Mouse (Mus musculus) olfactory bulb, adult 2 months (tissue): ENCODE results near the gene Cftr. TPM values are rescaled to one million over a fixed set of nuclear protein-coding genes. Genes with fewer than 3 reads are reported as not detected.

Source experiments
- H3K27ac ChIP-seq: fragments of 200-500 bp; 2 replicates; pipeline ENCODE4 v1.5.1; 2012; ENCODE audit warnings: low read depth, low read length; ENCODE audit not compliant: insufficient read depth
- H3K4me1 ChIP-seq: fragments of 200-500 bp; 2 replicates; pipeline ENCODE4 v1.6.1; 2012; ENCODE audit warnings: low read length; ENCODE audit not compliant: control insufficient read depth, insufficient read depth
- H3K4me3 ChIP-seq: fragments of 200-500 bp; 2 replicates; pipeline ENCODE4 v1.5.1; 2012; ENCODE audit warnings: mild to moderate bottlenecking, low read depth, low read length, moderate library complexity; ENCODE audit not compliant: insufficient read depth
- CTCF ChIP-seq: fragments of 200-500 bp; IDR thresholded peaks from 2 replicates; pipeline ENCODE4 v1.5.1; 2012; ENCODE audit warnings: low read depth, mild to moderate bottlenecking, low read length, moderate library complexity; ENCODE audit not compliant: insufficient read depth
- POLR2A ChIP-seq: fragments of 200-500 bp; IDR thresholded peaks from 2 replicates; pipeline ENCODE4 v1.6.1; 2012; ENCODE audit warnings: mild to moderate bottlenecking, low read depth, low read length, moderate library complexity; ENCODE audit not compliant: insufficient read depth
- WGBS: fragments of 180-500 bp; shearing (Covaris S2); methylation state at CpG from one replicate; pipeline ENCODE4 v1.1.7; 2018; 5-methylcytosine and 5-hydroxymethylcytosine counted together
- polyA plus RNA-seq: library from polyadenylated mRNA; stranded (reverse); fragments of >200 nt; gene quantifications from 2 replicates; pipeline ENCODE4 v1.2.4, GENCODE M21; 2012; ENCODE audit warnings: low replicate concordance; ENCODE audit not compliant: missing spikeins, insufficient read depth, insufficient read length

Cftr gene
- polyA plus RNA-seq, 1 experiment = not detected

DNA sequence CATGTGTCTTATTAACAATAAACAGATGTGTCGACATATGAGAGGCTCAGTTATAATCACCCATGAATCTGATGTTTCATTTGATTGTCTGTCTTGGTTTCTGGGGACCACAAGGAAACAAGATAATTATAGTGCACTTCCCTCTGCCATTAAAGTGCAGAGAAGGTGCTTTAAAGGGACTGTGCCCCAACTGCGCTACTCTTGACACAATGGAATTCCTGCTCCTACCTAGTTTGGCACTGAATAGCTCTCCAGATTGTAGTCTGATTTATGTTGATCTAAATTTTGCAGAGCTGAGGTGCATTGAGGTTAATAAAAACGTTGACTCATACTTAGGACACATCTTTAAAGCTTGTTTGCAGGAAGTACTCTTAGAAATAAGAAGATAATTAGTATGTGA lies 132.7 kb downstream of the Cftr start:
- no peaks in the 10 kb centered on the region for H3K4me1 ChIP-seq
- TF ChIP-seq CTCF (no peak), POLR2A (no peak)
- no peak overlapping the region for H3K27ac ChIP-seq
- no peak overlapping the region for H3K4me3 ChIP-seq
- 49% methylated on average over 3 of the region's 3 CpGs for WGBS

DNA sequence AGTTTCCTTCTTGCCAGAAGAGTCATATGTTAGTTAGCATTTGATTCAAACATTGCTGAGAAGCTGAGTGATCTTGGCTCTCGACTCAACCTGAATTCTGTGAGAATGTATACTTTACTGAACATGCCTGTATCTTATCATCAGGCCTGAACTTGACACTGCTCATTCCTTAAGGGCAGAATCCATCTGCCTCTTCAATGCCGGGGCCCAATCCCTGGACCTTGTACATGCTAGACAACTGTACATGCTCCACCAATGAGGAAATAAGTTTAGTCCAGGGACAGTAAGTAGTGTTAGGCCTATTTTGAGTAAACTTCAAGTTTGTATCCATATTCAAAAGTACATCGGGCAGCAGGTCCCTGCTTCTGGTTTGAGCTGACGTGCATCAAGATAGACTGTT lies 134.6 kb downstream of the Cftr start:
- WGBS = 95% methylated on average over 4 of the region's 4 CpGs
- Histone ChIP-seq H3K4me1 (no peaks in the 10 kb centered on the region), H3K27ac (no peak overlapping the region), H3K4me3 (no peak overlapping the region)
- TF ChIP-seq POLR2A = no peak
- no peak for TF ChIP-seq CTCF

- no peaks in the 10 kb centered on the region for H3K4me1 ChIP-seq
- TF ChIP-seq POLR2A = no peak
- no peak for TF ChIP-seq CTCF
- H3K4me3 ChIP-seq = no peak overlapping the region
- no peak overlapping the region for H3K27ac ChIP-seq
- 40% methylated on average over 2 of the region's 2 CpGs for WGBS
Observed at GRCm38 (mm10) chr6:18310983-18311382, 140.5 kb downstream of the Cftr start.

DNA sequence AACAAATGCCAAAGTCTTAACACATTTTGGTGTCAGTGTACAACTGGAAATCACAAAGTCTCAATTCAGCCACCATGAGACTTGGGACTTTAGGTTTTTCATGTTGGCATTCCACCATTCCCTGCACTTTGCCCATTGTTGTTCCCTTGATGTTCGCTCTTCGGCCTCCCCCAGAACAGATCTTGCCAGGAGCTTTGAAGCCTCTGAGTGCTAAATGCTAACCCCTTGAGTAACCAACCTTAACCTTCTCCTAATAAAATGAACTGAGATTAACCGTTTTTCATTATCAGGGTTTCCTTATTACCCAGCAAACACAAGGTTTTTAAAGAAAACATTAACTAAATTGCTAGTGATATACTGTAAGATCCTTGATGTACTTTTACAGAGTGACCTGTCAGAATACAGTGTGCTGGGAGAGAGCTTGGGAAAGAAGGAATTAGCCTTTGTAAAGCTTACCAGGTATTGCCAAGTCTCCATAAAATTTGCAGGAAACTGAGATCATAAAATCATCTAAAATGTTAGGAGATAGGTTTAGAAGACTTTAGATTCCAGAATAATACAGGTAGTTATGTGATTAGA lies 144.0 kb downstream of the Cftr start:
- 95% methylated on average over 3 of the region's 3 CpGs for whole genome bisulfite sequencing
- no peak for TF ChIP-seq CTCF
- no peak for TF ChIP-seq POLR2A
- no peaks in the 10 kb centered on the region for H3K4me1 ChIP-seq
- no peak overlapping the region for H3K4me3 ChIP-seq
- no peak overlapping the region for H3K27ac ChIP-seq

- H3K4me3 ChIP-seq = no peak overlapping the region
- 73% methylated on average over 1 of the region's 1 CpGs for WGBS
- TF ChIP-seq CTCF (no peak), POLR2A (no peak)
Observed at GRCm38 (mm10) chr6:18322950-18323349, 152.5 kb downstream of the Cftr start.

GRCm38 (mm10) chr6:18335393-18335792 lies 164.9 kb downstream of the Cftr start:
- WGBS = 88% methylated on average over 3 of the region's 3 CpGs
- no peak for TF ChIP-seq POLR2A
- no peak for TF ChIP-seq CTCF
- Histone ChIP-seq H3K4me1 (no peaks in the 10 kb centered on the region), H3K4me3 (no peak overlapping the region), H3K27ac (no peak overlapping the region)

More at GRCm38 (mm10) chr6:18322950-18323349, 152.5 kb downstream of the Cftr start:
- Histone ChIP-seq H3K4me1 (0 out of 2 replicates have a peak, but pooled peaks cover 4% of the 10 kb centered on the region), H3K27ac (no peak overlapping the region)

GRCm38 (mm10) chr6:18338307-18338706 lies 167.8 kb downstream of the Cftr start:
- Histone ChIP-seq H3K27ac (no peak overlapping the region), H3K4me3 (no peak overlapping the region), H3K4me1 (no peaks in the 10 kb centered on the region)
- TF ChIP-seq POLR2A (no peak), CTCF (no peak)

- Histone ChIP-seq H3K4me1 (no peaks in the 10 kb centered on the region), H3K27ac (no peak overlapping the region), H3K4me3 (no peak overlapping the region)
- 79% methylated on average over 2 of the region's 2 CpGs for WGBS
- TF ChIP-seq CTCF (no peak), POLR2A (no peak)
Observed at GRCm38 (mm10) chr6:18344272-18344671, 173.8 kb downstream of the Cftr start.

DNA sequence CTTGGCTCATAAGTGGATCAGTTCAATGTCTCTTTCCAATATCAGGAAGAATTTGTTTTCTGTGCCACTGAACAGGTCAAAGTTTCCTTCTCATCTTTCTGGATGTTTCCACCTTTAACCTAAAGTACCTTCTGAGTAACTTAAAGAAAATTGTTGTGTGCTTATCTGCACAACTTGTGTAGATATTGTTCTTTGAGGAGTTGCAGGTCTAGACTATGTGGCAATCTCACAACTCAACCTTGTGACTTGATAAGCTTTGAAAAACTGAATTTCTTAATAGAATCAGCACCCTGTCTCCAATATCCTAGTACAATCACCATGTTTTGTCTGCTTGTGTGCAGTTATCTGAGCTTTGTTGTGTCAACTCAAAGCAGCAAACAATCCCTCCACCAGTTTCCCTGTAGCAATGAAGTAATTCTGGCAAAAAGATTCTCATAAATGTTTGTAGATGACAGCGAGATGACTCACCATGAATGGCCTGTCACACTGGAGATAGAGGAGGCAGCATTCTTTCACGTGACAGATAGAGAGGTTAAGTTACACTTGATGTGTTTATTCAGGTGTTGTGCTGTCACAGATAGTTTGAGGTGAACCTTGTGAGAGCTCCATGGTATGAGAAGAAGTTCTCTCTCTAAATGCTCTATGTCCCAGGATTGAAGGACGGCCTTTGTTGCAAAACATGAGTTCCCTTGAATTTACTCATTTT lies 178.8 kb downstream of the Cftr start:
- Histone ChIP-seq H3K4me3 (no peak overlapping the region), H3K4me1 (no peaks in the 10 kb centered on the region), H3K27ac (no peak overlapping the region)
- 85% methylated on average over 3 of the region's 3 CpGs for WGBS
- TF ChIP-seq CTCF = no peak
- TF ChIP-seq POLR2A = no peak

DNA sequence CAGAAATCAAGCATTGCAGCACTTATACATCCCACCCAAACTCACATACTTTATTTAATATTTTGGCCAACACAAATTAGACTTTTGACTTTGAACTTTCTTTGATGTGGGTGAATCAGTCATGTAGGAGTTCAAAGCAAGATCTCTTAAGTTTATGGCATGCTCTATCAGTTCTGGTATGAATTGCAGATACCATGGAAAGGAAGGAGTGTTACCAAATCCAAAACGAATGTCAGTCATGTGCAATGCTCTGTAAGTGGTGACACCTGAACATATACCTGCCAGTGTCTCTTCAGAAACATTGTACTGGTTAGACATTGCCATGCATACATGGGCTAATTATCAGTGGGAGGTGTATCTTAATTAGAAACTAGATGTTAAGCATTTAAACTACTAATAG lies 189.7 kb downstream of the Cftr start:
- no peak overlapping the region for H3K4me3 ChIP-seq
- WGBS = 82% methylated on average over 1 of the region's 1 CpGs
- no peak overlapping the region for H3K27ac ChIP-seq
- TF ChIP-seq CTCF = no peak
- TF ChIP-seq POLR2A = no peak
- no peaks in the 10 kb centered on the region for H3K4me1 ChIP-seq
